Mouse (Mus musculus): Measurements from ENCODE around the gene Mrpl9. TPM values are rescaled to one million over a fixed set of nuclear protein-coding genes. Genes with fewer than 3 reads are reported as not detected.

The Mrpl9 gene
- polyA plus RNA-seq, 1 experiment: 52.5 TPM

Other genes with a start within 250 kb of the Mrpl9 start
- not detected in 2 replicates for gene Gm5286, start 246.6 kb upstream of the Mrpl9 start, polyA plus RNA-seq (2012; rRNA removed)
- gene Gm4778, start 179.3 kb upstream of the Mrpl9 start, polyA plus RNA-seq (2012; rRNA removed): not detected in 2 replicates
- 18.7 and 22.1 TPM in 2 replicates for gene Them4, start 133.2 kb upstream of the Mrpl9 start, polyA plus RNA-seq (2012; rRNA removed)
- not detected in 2 replicates for gene Them5, start 101.2 kb upstream of the Mrpl9 start, polyA plus RNA-seq (2012; rRNA removed)
- gene C2cd4d, start 80.9 kb upstream of the Mrpl9 start, polyA plus RNA-seq (2012; rRNA removed): 1.4 and 1.5 TPM in 2 replicates
- gene Rorc, start 70.5 kb upstream of the Mrpl9 start, polyA plus RNA-seq (2012; rRNA removed): 0.95 and 1.1 TPM in 2 replicates
- 0.40 and 0.55 TPM in 2 replicates for gene Lingo4, start 44.8 kb upstream of the Mrpl9 start, polyA plus RNA-seq (2012; rRNA removed)
- 15.5 and 17.0 TPM in 2 replicates for gene Tdrkh, start 30.0 kb upstream of the Mrpl9 start, polyA plus RNA-seq (2012; rRNA removed)
- gene Oaz3, start 597 bp downstream of the Mrpl9 start, polyA plus RNA-seq (2012; rRNA removed): 0.19 and 0.28 TPM in 2 replicates
- gene Celf3, start 35.0 kb downstream of the Mrpl9 start, polyA plus RNA-seq (2012; rRNA removed): 410 and 454 TPM in 2 replicates
- 3.5 and 4.6 TPM in 2 replicates for gene Riiad1, start 37.0 kb downstream of the Mrpl9 start, polyA plus RNA-seq (2012; rRNA removed)
- 47.5 and 50.5 TPM in 2 replicates for gene Snx27, start 139.4 kb downstream of the Mrpl9 start, polyA plus RNA-seq (2012; rRNA removed)
- not detected in 2 replicates for gene Gm10972, start 199.8 kb downstream of the Mrpl9 start, polyA plus RNA-seq (2012; rRNA removed)
- gene Tuft1, start 215.6 kb downstream of the Mrpl9 start, polyA plus RNA-seq (2012; rRNA removed): 1.2 and 1.3 TPM in 2 replicates

Data from frontal cortex, adult 2 months (tissue).